Mouse (Mus musculus): ENCODE data around the gene Hist1h2bm. TPM values are rescaled to one million over a fixed set of nuclear protein-coding genes. Genes with fewer than 3 reads are reported as not detected.

Gene Hist1h2bm
- total RNA-seq, 2 experiments from 2014 or later, result 4.0 to 5.5 TPM

DNA sequence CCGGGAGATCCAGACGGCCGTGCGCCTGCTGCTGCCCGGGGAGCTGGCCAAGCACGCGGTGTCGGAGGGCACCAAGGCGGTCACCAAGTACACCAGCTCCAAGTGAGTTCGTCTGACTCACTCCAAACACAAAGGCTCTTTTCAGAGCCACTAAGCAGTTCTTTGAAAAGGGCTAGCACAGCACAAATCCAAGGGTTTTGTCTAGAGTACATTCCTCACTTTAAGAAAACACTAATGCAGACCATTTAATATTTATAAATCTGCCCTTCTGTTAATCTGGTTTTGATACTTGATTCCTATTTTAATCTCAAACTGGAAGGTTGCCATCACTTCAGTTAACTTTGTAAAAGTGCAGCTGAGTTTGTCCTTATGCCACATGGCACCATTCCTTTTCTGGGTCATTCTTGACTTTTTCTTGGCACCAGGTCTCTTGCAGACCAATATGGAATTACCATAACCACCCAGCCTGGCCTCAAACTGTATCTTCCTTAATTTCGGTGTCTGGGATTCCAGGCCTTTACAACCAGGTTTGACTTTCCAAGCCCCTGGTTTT lies 605 bp downstream of the Hist1h2bm start:
- intact Hi-C loops (cut with DNase I), result loop anchor here (10.0 kb wide), 1 partner anchor 1962 kb away; the partner anchor contains the start of genes Hist1h2ac and Hist1h2bc
- DNase-seq (ENCODE audit: low spot score in 2 of 2), result no peak

DNA sequence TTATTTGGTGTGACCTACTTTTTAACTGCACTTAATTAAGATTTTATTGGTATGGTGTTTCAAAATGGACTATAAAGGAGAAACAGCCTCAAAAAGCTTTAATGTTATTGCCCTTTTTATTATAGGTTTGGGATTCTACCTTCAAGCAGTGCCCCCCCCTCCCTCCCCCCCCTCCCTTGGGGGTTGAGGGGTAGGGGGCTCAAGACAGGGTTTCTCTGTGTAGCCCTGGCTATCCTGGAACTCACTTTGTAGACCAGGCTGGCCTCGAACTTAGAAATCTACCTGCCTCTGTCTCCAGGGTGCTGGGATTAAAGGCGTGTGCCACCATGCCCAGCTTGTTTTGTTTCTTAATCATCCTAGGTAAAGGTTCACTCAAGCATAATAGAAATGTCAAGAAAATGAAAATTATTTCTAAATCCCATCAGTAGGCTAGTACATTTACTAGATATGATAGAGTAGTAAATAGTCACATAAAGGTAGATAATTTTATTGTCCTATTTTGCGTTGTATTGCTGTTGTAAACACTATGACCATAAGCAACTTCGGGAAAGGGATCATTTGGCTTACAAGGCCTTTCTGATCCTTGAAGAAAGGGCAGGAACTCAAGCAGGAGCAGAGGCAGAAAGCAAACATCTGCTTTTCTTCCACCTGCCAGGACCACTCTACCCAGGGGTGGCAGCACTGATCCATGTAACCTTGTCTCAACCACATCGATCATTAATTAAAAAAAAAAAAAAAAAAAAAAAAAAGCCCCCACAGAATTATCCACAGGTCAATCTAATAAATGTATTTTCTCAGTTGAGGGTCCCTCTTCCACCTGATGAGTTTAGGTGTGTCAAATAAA lies 1.4 kb downstream of the Hist1h2bm start:
- intact Hi-C loops (cut with DNase I), result loop anchor here (10.0 kb wide), 1 partner anchor 1962 kb away; the partner anchor contains the start of genes Hist1h2ac and Hist1h2bc
- DNase-seq (ENCODE audit: low spot score in 2 of 2), result no peak

DNA sequence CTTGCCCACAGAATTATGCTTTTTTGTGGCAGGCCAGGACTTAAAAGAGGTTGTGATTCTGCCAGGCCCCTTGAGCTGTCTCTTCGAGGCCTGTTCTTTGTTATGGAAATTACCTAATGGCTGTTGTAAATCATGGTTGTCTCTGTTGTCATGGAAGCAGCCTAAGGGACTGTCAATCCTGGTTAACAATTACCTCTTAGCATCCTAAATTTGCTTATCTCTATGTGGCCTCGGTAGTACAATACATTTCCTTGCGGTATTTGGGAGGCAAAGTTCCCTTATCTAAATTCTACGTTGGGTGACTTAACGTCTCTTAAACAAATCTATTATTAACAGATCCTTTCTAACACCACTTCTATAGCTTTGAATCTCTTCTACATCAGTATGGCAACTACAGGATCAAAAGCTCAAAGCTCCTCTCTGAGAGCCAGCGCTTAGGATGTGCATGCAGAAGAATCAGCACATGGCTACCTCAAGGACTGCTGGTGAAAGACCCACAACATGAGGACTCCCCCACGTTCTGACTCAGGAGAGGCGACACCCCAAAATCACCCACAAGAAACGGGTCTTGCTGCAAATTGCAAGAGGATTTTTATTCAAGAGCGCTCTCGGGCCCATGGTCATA lies 6.2 kb downstream of the Hist1h2bm start:
- intact Hi-C loops (cut with DNase I), result loop anchor here (10.0 kb wide), 1 partner anchor 1957 kb away; the partner anchor contains the start of genes Hist1h2ac and Hist1h2bc
- DNase-seq (ENCODE audit: low spot score in 2 of 2), result no peak

DNA sequence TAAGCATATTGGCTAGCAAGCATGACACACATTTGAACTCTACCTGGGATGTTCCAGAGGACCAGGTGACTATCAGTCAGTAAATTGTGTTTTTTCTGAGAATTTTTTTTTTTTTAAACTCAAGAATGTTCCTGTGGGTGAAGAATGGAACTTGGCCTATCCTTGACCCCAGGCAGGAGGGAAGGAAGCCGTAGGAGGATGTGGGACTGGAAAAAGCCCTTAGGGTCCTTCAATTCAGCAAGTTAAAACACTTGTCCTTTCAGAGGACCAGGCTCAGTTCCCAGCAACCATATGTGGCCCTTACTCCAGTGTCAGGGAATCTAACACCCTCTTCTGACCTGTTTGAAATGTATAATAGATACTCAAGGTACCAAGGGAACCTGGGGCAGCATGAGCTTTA lies 7.7 kb downstream of the Hist1h2bm start:
- intact Hi-C loops (cut with DNase I), result loop anchor here (10.0 kb wide), 1 partner anchor 1955 kb away; the partner anchor contains the start of genes Hist1h2ac and Hist1h2bc

DNA sequence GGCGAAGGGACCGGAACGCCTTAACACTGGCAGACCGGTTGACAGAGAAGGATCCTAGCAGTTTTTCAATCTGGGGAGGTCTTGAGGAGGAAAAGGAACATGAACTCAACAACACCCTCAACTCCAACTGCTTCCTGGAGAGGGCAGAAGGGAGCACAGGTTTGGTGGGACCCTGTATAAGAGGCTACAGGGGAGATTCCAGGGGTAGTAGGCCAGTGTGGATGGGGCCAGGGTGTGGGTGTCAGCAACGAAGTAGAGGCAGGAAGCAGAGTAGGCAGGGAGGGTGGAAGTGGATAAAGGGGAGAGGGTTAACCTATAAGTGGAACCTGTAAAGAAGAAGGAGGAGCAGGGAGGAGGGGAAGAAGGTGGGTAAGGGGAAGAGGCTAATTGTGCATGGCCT lies 11.6 kb downstream of the Hist1h2bm start:
- intact Hi-C loops (cut with DNase I), result loop anchor here (2.0 kb wide), 1 partner anchor 19 kb away; no protein-coding TSS in a partner anchor
- DNase-seq (ENCODE audit: low spot score in 2 of 2), result no peak

More for the DNA sequence above, 7.7 kb downstream of the Hist1h2bm start:
- DNase-seq (ENCODE audit: low spot score in 2 of 2), result no peak

DNA sequence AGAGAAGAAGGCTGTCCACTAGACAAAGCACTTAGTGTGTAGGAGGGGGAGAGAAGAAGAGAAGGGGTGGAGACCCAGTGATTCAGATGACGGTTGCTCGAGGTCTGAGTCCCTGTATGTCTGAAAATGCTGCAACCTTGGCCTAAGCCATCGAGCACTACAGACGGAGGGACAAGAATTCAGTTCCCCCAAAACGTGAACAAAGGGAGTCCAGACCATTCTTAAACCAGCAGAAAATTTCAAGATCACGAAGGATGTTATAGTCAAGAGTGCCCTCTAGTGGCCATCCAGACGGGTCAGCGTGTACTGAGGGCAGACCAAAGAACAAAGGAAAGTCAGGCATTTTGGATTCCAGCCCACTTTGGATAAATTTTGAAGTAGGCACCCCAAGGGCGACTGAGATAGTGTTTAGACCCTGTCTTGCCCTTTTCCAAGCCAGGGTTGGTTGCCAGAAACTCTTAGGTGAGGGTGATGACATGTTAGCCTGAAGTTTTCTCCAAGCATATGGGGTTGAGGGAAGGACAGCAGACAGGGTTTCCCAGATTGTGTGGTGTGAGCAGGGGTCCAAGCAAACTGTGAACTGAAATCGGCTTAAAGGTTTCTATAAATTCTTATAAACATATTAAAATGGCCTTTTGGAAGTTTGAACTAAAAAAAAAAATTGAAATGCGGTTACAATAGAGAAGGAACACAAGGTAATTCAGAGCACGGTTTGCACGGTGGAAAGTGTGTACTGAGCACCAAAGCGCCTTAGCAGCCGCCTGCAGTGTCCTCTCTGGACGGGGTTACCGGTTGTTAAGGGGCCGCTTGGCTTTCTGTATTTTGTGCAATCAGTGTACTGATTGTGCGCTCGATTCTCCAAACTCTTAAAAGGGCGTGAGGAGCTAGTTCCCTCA lies 12.4 kb downstream of the Hist1h2bm start:
- intact Hi-C loops (cut with DNase I), result loop anchor here (1.0 kb wide), 1 partner anchor 17 kb away; no protein-coding TSS in a partner anchor
- peak; percentile 57 to 59 for DNase-seq (ENCODE audit: low spot score in 2 of 2)

DNA sequence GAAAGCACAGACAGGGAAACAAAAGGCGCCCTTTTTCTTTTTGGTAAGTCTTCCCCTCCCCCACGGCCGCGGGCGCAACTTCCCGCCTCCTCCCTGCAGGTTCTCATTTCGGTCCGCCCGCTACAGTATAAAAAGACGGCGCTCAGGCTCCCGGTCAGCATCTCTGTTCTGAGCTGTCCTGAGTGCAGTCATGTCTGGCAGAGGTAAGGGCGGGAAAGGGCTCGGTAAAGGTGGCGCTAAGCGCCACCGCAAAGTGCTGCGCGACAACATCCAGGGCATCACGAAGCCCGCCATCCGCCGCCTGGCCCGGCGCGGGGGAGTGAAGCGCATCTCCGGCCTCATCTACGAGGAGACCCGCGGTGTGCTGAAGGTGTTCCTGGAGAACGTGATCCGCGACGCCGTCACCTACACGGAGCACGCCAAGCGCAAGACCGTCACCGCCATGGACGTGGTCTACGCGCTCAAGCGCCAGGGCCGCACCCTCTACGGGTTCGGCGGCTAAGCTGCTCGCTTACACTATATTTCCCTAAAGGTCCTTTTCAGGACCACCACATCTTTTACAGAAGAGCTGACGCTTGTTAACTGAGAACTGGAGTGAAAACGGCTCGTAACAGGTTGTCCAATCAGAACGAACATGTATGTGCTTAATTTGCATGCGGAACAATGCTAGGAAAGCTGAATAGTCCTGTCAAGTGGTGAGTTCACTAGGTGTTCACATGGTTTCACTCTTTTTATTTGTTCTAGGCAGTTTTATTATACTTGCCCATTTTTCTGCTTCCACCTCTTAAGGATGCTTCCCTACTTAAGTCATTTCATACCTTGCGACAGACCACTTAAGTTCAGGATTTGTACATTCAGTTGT lies 13.3 kb downstream of the Hist1h2bm start, which contains the start of gene Hist1h4j:
Gene Hist1h4j, plus strand, starts transcription at position 159 of the 862 bp plus-strand sequence.
- DNase-seq (ENCODE audit: low spot score in 2 of 2), result peak; percentile 75 to 78
- intact Hi-C loops (cut with DNase I), result loop anchor here (1.0 kb wide), 1 partner anchor 16 kb away; no protein-coding TSS in a partner anchor

DNA sequence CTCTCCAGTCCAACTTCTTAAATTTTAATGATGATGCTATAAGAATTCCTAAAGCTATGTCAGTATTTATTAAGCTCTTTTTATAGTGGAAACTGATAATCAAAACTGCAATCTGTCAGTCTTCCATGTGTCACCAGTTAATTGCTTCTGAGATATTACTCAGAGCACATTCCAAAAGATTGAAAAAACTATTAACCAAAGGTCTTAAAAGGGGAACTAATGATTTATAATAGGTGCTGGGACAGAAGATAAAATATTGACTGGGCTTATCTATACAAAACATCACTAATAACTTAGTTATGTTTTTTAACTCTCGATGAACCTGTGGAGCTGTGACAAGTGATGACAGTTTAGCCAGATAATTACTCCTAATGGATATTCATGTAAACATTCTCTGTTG lies 23.2 kb downstream of the Hist1h2bm start:
- intact Hi-C loops (cut with DNase I), result no loop called here

DNA sequence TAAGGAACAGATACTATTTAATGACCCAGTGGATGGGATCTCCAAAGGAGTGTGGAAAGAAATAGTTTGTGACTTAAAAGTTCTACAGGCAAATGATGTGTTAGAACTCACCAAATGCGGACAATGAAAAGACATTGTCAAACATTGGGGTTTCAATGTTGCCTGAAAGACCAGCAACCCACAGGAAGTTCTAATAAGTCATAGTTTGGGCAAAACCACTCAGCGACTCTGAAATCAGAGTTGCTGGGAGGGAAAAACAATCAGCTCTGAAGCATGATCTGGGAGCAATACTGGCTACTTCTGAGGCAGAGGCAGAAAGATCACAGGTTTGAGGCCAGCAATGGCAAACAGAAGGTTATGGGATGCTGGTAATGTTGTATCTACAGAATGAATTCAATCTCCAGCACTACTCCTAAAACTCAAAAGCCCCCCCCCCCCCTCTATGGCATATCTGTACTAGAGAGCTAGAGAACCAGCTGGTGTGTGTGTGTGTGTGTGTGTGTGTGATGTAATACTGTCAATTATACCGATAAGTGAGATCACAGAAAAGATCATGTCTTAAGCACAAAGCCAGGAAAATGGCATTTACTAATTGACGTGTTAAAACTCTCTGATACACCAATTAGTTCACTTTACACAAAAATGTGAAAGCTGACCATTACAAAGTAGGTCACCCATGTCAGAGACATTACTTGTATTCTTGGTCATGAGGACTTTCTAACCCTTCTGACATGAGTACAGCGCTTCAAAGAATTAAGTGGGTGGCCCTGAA lies 27.7 kb downstream of the Hist1h2bm start:
- DNase-seq (ENCODE audit: low spot score in 2 of 2), result no peak
- intact Hi-C loops (cut with DNase I), result loop anchor here (2.0 to 5.0 kb wide), 2 partner anchors 32 to 37 kb away; partner anchors contain the start of genes Hist1h2ai, Hist1h2an, Hist1h2bl and Hist1h2bp

More for the DNA sequence above, 23.2 kb downstream of the Hist1h2bm start:
- no peak for DNase-seq (ENCODE audit: low spot score in 2 of 2)

DNA sequence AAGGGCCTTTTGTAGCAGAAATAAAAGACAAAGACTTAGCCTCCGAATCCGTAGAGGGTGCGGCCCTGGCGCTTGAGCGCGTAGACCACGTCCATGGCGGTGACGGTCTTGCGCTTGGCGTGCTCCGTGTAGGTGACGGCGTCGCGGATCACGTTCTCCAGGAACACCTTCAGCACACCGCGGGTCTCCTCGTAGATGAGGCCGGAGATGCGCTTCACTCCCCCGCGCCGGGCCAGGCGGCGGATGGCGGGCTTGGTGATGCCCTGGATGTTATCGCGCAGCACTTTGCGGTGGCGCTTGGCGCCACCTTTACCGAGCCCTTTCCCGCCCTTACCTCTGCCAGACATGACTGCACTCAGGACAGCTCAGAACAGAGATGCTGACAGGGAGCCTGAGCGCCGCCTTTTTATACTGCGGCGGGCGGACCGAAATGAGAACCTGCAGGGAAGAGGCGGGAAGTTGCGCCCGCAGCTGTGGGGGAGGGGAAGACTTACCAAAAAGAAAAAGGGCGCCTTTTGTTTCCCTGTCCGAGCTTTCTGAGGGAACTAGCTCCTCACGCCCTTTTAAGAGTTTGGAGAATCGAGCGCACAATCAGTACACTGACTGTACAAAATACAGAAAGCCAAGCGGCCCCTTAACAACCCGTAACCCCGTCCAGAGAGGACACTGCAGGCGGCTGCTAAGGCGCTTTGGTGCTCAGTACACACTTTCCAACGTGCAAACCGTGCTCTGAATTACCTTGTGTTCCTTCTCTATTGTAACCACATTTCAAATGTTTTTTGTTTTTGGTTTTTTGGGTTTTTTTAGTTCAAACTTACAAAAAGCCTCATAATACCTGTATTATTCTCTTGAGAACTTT lies 28.5 kb downstream of the Hist1h2bm start, which contains the start of gene Hist1h4k:
Gene Hist1h4k, minus strand, starts transcription at position 347 of the 859 bp plus-strand sequence.
- intact Hi-C loops (cut with DNase I), result loop anchor here (1.0 to 5.0 kb wide), 3 partner anchors 16 to 36 kb away; partner anchors contain the start of genes Hist1h2ai, Hist1h2an, Hist1h2bl and Hist1h2bp
- peak; percentile 94 for DNase-seq (ENCODE audit: low spot score in 2 of 2)

DNA sequence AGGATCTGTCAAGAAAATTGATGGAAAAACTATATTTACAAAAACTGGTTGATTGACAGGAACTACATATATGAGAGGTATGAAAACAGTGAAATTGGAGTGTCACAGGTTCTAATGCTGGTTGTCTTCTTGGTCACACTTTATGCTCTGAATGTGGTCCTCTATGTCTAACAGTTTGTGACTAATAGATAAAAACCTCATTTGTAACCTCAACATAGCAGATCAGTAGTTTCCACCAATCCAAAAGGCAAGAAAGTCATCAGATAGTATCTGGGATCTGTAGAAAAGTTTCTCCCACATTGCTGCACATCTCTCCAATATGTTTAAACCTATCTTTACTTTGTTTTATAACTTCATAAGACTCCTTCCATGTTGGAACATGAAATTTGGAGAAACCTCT lies 29.6 kb downstream of the Hist1h2bm start:
- no peak for DNase-seq (ENCODE audit: low spot score in 2 of 2)
- intact Hi-C loops (cut with DNase I), result loop anchor here (1.0 to 5.0 kb wide), 3 partner anchors 17 to 35 kb away; partner anchors contain the start of genes Hist1h2ai, Hist1h2an, Hist1h2bl and Hist1h2bp

DNA sequence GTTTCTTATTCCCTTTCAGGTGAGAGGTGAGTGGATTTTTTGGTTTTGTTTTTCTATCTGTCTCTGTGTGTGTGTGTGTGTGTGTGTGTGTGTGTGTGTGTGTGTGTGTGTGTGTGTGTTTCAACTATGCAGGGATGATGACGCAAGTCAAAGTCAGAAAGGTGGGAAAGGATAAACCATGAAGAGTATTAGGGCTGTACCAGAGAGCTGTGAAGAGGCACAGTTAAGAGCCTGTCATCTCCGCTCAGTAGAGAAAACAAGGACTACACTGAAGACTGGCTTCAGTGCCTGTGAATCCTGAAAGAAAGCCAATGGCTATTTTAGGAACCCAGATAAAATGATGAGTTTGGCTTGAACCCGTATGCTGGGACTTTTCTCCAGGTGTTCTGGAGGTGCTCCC lies 30.0 kb downstream of the Hist1h2bm start:
- intact Hi-C loops (cut with DNase I), result loop anchor here (1.0 to 5.0 kb wide), 3 partner anchors 18 to 35 kb away; partner anchors contain the start of genes Hist1h2ai, Hist1h2an, Hist1h2bl and Hist1h2bp
- no peak for DNase-seq (ENCODE audit: low spot score in 2 of 2)

DNA sequence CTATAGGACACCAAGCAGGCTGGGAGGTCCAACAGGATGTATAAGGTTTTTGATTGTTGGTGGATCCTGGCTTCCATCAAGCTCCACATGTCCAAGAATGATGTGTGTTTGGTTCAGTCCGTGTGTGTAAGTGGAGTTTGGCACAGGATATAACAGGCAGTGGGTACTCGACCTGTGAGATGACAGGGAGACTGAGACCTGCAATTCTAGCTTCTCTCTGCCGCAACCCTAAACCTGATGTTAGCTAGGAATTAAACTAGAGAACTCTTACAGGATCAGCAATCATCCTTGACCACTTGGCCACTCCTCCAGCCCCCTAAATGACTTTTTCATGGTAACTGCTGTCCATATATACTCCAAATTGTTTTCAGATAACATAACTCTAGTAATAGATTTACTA lies 30.5 kb downstream of the Hist1h2bm start:
- intact Hi-C loops (cut with DNase I), result loop anchor here (5.0 kb wide), 1 partner anchor 35 kb away; the partner anchor contains the start of genes Hist1h2ai, Hist1h2bl and Hist1h3h
- DNase-seq (ENCODE audit: low spot score in 2 of 2), result no peak

DNA sequence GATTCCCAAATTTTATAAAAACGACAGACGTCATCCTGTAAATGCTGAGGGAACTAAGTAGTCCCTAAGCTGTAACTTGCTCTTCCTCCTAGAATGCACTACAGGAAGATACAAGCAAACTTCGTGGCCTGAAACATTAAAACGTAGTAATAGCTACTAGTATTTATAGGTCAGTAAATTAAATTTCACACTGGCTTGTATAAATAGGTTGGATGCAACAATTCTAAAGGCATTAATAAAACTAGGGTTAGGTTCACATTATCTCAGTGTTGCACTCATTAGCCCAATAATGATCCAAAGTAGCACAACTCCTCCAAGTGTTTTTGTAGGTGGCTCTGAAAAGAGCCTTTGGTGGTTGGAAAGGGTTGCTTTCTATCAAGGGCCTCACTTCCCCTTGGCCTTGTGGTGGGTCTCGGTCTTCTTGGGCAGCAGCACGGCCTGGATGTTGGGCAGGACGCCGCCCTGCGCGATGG lies 31.2 kb downstream of the Hist1h2bm start:
- intact Hi-C loops (cut with DNase I), result loop anchor here (5.0 kb wide), 1 partner anchor 36 kb away; the partner anchor contains the start of genes Hist1h2ai, Hist1h2bl and Hist1h3h

DNA sequence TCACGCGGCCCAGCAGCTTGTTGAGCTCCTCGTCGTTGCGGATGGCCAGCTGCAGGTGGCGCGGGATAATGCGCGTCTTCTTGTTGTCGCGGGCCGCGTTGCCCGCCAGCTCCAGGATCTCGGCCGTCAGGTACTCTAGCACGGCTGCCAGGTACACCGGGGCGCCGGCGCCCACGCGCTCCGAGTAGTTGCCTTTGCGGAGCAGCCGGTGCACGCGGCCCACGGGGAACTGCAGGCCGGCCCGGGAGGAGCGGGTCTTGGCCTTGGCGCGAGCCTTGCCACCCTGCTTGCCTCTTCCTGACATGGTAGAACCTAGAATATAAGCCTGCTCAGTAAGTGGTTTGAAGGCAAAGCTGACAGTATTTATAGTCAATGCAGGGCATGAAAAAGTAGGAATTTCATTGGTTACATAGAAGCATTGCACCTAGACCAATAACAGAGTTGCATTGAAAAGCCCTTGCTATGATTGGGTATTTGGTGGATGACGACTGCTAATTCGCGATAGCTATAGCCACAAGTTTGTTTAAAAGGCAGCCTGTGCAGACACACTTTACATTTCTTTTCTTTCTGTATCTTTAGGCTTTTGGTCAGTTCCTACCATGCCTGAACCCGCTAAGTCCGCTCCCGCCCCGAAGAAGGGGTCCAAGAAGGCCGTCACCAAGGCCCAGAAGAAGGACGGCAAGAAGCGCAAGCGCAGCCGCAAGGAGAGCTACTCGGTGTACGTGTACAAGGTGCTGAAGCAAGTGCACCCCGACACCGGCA lies 31.9 kb downstream of the Hist1h2bm start, which contains the start of the genes Hist1h2ak and Hist1h2bn:
Gene Hist1h2ak, minus strand, starts transcription at position 304 of the 762 bp plus-strand sequence.
Gene Hist1h2bn, plus strand, starts transcription at position 600 of the 762 bp plus-strand sequence.
- DNase-seq (ENCODE audit: low spot score in 2 of 2), result peak; percentile 71 to 74
- intact Hi-C loops (cut with DNase I), result loop anchor here (5.0 kb wide), 1 partner anchor 36 kb away; the partner anchor contains the start of genes Hist1h2ai, Hist1h2bl and Hist1h3h

More for the DNA sequence above, 31.2 kb downstream of the Hist1h2bm start:
- no peak for DNase-seq (ENCODE audit: low spot score in 2 of 2)

Measured in left cerebral cortex, postnatal 36 days (tissue).